Mouse (Mus musculus): Measurements from ENCODE around the gene Elmsan1.
A peak's percentile ranks its signal among the peaks of the same experiment; 100 is the strongest.

Elmsan1 gene

DNA sequence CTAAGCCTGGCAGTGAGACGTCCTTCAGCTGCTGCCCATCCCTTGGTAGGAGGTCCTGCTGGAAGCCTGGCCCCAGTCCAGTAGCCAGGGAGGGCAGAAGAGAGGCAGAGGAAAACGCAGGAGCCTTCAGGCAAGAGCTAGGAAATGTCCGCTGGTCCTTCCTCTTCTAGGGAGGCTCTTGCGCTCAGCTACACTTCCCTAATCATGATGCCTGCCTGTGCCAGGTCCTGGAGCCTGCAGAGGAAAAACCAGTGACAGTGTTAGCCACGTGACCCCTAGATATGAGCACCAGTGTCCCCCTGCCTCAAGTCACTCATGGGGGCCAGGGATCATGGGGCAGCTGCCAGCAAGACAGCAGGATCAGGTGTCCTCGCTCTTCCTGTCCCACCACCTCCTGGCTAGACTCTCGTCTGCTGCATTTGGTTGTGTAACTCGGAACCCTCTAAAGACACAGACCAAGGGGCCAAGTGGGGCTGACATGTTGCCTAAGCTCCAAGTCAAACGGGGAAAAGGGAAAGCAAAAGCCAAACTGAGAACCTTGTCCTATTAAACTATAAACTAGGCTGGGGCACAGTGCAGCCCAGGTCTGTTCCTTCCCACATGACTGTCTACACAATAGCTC lies 44.4 kb downstream of the Elmsan1 start:
- peak in 1 of 2 experiments; percentile 10 for DNase-seq

DNA sequence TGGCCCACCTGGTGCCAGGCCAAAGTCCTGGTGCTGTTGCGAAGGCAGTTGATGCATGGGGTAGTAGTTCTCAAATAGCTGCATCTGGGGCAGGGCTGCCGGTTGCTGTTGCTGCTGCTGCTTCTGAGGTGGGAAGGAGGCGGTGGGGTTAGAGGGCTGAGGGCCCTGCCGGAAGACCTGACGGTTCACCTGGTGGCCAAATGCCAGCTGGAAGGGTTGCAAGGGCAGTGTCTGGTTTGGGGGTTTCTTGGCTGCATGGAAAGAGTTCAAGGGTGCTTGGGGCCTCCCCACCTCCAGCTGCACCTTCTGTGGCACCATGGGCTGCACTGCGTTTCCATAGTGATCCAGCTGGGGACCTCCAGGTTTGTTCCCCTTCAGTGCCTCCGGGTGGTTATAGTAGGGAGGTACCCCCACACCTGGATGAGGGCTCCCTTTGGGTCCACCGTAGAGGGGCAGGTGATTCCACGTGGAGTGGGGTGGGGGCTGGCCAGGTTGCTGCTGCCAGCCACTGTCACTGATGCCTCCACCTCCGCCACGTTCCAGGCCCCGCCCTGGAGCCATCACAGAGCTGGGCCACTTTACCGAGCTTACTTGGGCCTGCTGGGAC lies 45.3 kb downstream of the Elmsan1 start:
- peak in 1 of 2 experiments; percentile 5 for DNase-seq

DNA sequence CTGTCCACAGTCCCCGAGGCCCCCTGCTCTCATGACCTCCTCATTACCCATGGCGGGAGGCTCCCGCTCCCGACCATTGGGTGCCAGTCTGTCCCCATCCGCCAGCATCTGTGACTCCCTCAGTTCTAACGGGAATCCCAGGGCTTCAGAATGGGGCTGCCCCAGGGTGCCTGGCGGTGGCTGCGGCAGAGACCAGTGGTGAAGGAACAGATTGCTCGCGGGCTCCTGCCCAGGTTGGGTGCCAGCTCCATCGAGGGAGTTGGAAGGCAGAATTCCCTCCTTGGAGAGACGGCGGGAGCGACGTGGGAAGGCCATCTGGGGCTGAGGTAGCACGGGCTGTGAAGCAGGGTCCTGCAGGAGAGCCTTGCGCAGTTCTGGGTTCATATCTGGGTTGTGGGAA lies 45.8 kb downstream of the Elmsan1 start:
- no peak for DNase-seq

DNA sequence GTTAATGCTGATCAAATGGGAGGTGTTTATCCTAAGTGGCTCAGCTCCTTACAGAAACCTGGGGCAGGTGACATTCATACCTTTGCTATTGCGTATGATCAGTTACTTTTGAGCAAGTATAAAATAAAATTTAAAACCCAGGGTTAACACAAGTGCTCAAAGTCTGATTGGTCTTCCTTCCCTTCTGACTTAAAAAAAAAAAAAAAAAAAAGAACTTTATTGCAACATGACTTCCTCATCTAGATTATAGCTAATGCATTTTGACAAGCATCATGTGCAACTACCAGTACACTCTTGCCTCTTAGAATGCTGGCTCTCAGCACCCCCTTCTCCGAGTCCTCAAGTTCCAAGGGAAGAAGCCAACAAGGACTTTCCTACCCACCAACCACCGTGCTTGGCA lies 46.5 kb downstream of the Elmsan1 start:
- DNase-seq, result no peak

DNA sequence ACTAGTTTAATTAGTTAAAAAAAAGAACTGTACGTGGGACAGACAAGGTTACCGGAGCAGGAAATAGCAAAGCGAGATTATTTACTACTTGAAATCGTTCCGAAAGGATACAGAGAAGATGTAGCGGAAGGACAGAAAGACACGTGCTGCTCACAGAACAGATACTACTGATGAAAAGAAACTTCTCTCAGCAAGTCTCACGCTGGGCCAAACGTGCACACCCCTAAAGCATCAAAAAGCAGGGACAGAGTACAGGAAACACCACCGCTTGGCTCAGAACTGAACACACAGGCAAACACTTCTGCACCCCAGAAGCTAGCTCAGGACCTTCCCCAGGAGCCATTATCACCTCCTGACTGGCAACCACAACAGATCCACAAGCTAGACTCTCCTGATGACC lies 48.1 kb downstream of the Elmsan1 start:
- DNase-seq, result no peak

DNA sequence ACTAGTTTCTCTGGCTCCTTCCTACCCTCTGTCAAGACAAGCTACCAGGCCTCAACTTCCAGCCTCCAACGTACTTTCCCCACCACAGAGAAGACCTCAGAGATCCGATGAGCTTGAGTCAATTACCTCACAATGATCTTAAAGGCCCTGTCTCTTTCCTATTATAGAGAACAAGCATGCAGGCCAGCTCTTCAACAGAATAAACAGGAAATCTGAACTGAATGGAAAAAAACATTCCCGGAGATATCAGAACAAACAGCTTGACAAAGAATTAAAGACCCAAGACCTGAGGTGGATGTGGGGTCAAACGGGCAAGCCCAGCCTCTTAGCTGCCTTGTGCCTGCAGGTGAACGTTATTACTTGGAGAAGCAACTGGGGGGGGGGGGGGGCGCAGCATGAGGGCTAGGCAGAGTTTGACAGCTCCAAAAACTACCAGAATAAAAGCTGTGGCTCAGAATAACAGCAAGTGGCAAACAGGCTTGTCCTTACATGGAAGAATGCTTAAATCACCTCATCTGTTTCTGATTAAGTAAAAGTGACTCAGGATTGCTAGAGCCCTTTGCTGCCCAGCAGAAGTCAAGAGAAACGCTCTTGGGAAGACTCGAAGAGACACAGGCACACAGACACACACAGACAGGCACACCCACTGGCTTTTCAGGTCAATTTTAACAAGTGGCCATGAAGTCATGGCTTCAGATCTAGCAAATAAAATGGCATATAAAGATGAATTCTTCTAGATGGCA lies 52.9 kb downstream of the Elmsan1 start:
- no peak for DNase-seq

DNA sequence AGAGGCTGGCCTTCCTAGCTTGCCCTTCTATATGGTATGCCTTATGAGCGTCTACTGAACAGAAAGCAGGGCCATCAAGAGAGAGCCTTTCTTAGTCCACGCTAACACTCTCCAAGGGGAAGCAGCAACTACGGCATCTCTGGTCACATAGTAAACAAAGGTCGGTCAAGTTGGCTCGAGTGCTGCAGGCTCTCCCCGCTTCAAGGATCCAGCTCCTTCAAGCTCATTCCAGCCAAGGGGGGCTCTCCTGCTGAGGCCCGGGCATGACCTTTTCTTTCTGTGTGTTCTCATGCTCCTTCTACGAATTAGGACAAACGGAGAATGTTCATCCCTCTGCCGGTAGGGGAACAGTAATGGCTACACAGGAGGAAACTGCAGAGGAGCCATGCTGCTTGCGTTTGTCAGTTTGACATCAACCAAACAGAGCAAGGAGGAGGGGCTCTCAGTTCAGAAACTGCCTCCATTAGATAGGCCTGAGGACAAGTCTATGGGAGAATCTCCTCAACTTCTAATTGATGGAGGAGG lies 55.0 kb downstream of the Elmsan1 start:
- no peak for DNase-seq

DNA sequence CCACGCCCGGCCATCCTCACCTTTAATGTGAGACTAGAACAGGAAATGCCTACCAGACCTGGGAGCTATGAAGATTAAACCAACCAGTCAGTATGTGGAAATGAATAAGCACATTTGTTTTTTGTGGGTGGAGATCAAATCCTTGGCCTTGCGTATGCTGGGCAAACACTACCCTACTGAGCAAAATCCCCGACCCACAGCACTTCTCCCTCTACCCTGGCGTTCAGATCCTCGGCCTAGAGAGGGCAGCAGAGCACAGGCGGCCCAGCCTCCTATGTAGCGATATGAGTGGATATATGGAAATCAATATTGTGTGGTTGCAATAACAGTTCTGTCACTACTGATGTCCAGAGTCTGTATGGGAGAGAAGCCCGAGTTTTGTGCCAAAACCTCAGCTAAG lies 55.5 kb downstream of the Elmsan1 start:
- peak in 1 of 2 experiments; percentile 65 for DNase-seq

DNA sequence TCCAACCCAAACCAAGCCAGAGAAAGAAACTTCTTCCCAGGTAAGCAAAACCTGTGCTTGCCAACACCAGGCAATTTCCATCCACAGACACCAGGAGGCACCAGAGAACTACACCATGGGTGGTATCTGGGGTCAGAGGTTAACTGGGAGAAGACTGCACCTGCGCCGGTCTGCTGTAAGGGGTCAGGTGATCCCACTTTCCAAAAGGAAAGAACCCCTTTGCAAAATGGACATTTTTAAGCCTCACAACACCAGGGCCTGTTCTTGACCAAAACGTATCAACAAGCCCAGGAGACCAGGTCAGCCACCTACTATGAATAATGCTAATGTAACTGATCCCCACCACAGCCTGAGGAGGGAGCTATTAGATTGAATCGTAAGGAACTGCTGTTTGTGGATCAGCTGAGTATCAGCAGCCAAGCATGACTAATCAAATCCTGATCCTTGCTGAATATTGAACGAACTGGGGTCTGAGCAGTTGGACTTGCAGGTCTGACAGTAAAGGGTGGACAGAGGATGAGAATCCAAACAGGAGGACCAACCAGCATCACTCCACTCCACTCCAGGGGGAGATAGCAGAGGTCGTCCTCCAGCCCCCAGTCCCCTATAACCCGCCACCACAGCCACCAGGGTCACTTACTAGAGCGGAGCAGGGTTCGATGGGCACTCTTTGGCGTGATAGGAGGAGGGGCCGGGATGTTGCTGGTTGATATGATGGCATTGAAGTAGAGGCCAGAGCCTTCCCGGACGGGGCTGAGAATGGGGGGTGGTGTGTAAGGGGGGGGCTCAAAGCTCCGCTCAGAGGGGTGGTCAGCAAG lies 56.9 kb downstream of the Elmsan1 start:
- DNase-seq, result no peak

DNA sequence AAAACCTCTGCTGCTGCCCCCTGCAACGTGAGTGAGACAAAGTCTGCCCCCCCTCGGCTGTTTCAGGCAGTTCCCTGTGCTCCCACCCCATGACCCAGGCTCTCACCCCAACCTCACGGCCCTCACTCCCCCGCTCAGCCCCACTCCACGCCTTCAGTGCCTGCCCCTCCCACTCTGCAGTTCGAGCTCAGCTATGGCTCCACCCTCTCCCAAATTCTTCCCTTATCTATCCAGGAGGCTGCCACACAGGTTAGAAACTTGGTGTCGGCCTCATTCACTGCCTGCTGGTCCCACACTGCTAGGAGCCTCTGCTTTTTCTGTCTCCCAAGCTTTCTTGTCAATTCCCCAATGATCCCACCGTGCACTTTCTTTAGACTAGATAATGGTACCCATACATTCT lies 57.6 kb downstream of the Elmsan1 start:
- DNase-seq, result no peak

DNA sequence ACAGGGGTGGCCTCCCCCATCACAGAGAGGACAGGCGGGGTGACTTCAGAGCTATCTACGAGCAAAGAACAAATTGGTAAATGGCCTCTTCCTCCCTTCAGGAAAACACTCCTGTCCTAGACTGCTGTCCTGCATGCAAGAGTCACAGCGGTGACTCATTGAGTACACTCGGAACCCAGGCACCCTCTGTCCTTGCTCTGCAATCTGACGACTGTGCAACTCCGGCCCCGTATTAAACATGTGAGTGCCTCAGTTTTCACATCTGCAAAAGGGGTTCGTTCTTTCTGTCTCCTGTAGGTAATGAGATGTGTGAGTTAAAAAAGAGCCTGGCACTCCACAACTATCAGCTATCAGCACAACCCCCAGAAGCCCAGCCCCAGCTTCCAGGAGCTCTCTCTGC lies 58.2 kb downstream of the Elmsan1 start:
- DNase-seq, result no peak

DNA sequence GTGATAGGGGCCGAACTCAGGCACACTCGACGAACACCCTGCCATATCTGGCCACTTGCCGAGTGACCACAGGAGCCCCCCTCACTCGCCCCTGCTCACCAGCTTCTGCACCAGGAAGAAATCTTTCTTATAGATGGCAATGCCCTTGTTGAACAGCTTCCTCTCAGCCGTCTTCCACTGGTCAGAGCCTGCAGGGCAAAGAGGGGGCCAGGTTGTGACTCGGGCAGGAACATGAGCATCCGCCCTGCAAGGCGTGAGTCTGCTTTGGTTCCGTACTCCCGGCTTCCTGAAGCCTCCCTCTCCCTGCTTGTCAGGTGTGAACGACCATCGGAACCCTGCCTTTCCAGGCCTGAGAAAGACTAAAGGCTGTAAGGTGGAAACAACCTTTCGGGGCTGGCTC lies 60.5 kb downstream of the Elmsan1 start:
- no peak for DNase-seq

DNA sequence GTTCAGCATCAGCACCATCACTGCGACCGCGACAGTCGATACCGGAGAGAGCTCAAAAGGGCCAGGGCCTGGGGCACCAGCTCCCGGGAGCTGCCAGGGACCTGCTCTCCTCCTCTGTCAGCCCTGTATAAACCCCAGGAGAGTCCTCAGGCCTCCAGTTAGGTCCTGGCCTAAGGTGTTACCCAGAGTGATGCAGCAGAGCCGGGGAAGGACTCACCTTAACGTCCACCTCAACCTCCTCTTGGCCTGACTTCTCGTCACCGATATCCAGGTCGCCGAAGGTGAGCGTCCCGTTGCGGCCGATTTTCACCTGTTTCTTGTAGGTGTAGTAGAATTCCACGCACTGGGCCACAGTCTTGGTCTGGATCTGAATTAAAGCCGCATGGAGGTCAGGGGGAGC lies 62.5 kb downstream of the Elmsan1 start:
- DNase-seq, result no peak

DNA sequence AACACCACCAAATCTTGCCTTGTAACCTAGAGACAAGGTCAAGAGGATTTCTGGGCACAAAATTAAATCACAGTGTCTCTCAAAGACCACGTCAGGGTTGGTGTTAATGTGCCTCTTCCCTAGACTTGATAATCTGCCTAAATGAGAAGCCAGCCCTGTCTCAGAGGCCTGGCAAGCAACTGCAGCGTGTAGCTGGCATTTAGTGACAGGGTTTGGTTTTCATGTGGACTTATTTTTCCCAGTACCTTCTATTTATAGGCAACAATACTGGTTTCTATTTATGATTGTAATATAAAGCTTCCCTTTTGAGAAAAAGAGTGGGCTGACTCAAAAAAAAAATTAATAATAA lies 63.2 kb downstream of the Elmsan1 start:
- no peak for DNase-seq

DNA sequence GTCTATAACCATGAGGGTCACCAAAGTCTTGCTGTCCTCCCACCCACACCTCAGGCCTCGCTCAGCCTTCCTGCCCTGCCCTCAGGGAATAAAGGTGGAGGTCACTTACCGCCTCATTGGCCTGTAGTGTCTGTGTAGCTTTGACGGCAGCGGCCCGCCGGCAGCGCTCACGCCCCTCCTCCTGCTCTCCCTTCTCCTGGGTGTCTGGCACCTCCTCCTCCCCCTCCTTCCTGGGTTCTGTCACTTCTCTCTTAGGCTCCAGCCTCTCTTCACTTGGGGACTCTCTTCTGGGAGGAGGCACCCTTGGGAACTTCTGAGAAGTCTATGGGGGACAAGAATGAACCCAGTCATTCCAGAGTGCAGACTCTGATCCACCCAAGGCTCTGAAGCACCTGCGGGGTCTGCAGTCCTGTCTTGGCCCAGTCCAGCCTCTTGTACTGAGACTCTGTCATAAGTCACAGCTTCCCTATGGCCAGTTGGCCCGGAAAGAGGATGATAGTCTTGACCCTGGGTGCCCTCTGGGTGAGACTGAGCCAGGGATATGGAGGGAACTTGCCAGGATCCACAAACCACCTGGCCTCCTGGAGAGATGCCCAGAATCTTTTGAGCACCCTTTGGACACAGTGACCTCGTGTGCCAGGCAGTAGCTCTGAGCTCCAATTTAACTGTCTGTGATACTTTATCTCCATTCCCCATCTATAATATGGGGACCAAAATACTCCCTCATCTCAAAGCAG lies 63.7 kb downstream of the Elmsan1 start:
- DNase-seq, result no peak

DNA sequence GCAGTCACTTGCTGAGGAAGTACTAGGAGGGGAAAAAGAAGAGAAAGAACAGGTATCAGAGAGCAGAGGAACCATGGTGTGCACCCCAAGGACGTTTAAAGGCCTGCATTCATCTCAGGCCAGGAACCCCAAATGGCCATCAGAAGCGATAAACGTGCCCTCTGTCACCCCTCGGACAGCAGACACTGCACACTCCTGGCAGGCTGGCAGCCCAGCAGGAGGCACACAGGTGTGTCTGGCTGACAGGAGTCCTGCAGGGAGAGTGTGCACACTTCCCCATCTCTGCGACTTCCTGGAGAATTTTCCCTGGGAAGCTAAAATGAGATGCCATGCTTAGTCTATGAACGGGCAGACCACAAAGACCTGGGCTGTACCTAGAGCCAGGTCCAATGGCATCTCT lies 65.3 kb downstream of the Elmsan1 start:
- no peak for DNase-seq

DNA sequence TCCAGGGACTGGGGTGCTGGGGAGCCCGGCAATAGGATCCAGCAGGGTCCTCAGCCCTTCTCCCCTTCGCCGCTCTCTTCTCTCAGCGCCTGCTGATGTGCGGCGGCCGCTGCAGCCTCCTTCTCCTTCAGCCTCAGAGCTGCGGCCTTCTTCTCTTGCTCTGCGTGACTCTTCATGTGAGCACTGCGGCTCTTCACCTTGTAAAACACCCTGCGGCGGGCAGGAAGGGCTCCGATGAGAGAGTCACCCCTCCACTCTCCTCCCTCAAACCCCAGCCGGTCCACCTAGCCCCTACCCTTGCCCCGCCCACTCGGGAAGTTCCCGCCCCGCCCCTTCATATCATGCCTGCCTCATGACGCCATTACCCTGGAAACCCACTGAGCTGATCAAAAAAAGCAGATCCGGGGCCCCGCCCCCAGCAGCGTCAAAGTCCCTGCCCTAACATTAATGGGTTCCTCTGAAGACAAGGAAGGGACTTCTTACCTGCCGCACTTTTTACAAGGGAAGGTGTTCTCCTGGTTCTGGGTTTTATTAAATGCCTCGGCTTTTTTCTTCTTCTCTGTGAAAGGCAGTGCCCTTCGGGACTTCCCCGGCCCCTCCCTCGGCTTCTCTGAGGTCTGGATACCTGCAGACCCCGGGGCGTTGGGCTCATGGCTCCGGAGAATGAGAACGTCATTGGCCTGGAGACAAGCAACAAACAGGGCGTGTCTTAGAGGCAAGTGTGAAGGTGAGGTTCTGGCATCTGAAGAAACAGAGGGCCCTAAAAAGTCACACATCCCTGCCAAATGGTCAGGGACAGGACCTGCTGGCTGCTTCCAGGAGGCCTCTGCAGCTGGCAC lies 66.1 kb downstream of the Elmsan1 start:
- no peak for DNase-seq

DNA sequence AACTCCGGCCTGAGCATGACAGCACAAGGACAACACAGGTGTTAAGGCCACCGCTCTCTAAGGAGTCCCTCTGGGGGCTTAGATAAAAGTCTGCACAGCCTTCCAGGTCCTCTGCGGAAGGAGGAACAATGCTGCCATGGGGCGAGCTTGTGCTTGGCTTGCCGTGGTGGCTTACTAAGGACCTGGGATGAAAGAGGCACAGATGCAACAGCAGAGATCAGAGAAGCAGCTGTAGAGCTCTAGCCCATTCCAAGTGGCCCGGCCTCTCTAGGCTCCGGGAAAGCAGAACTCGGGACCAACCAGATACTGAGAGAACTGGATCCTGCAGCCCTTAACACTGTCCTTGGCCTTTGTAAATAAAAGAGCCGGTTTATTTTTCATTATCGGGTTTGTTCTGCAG lies 66.8 kb downstream of the Elmsan1 start:
- DNase-seq, result no peak

DNA sequence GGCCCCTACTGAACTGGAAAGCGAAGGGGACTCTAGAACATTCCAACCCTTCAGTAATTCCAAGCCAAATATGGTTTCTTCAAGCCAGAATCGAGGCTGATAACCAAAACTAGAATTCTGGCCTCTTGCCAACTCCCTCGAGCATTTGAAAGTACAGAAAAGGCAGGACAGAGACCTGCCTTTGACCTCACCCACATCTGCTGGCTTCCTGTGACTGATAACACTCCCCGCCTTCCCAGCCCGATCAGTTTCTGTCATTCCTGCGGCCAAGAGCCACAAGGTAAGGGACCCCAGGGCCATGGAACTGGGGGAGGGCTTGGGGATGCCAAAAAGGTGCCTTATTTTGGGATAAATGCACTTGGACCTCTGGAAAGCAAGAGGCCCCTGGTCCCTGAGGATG lies 67.7 kb downstream of the Elmsan1 start:
- no peak for DNase-seq

DNA sequence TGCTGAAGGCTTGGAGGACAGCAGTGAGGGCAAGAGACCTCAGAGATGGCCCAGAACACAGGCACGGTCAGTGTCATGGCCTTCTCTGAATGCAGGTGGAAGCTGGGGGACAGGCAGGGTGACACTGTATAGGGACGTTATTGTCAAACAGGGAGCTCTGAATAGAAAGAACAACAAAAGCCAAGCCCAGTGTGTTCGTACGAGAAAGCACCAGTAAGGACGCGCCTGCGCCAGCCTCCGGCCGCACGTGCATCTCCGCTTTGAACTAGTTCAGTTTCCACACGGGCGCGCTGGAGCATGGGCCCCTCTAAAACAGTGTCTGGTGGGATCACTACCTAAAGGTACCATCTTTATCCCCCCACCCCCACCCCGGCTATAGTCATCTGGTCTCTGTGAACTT lies 68.7 kb downstream of the Elmsan1 start:
- DNase-seq, result no peak

DNA sequence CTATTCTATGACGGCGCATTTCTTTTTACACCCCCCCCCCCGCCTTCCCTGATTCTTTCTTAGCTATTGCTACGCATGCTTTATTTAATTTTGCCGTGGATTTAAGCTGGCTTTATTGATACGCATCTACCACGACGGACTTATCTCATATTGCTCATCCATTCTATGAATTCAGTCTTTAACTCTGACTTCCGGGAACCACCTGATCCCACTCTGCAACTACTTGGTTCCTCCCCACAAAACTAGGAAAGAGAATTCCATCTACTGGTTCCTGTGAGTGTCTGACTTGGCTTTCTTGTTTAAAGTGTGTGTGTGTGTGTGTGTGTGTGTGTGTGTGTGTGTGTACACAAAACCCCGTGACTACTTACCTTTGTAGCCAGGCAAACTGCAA lies 70.1 kb downstream of the Elmsan1 start:
- DNase-seq, result no peak

All from spleen, adult 18-20 months (tissue).